Mouse (Mus musculus): ENCODE results near the gene Atp13a3.
"Not testable (repeated sequence)": the region's sequence is repeated elsewhere in the genome, so short reads cannot be mapped to it uniquely, and the experiment has no call there.

Atp13a3 gene

DNA sequence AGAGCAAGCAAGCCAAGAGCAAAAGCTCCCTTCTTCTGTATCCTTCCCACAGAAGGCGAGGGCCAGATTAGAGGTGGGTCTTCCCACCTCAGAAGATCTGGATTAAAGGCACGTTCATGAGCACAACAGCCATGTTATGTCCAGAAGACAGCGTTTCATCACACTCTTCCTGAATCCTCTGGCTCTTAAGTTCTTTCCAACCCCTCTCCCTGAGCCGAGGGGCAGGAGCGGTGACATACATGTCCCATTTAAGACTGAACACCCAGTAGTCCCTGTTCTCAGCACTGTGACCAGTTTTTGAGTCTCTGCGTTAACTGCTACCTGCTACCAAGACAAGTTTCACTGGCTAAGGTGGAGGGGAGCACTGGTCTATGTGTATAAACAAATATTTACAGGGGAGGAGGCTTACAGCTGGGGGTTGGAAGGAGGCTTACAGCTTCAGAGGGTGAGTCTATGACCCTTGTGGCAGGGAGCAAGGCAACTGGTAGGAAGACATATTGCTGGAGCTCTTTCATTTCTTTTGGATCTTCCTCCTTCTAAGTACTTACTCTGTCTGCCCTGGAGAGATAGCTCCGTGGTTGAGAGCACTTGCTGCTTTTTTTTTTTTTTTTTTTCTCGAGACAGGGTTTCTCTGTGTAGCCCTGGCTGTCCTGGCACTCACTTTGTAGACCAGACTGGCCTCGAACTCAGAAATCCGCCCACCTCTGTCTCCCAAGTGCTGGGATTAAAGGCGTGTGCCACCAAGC, at the start of gene Atp13a3:
Gene Atp13a3 (minus strand): TSS at position 51 of the 746 bp plus-strand sequence.
- no peak for DNase-seq

DNA sequence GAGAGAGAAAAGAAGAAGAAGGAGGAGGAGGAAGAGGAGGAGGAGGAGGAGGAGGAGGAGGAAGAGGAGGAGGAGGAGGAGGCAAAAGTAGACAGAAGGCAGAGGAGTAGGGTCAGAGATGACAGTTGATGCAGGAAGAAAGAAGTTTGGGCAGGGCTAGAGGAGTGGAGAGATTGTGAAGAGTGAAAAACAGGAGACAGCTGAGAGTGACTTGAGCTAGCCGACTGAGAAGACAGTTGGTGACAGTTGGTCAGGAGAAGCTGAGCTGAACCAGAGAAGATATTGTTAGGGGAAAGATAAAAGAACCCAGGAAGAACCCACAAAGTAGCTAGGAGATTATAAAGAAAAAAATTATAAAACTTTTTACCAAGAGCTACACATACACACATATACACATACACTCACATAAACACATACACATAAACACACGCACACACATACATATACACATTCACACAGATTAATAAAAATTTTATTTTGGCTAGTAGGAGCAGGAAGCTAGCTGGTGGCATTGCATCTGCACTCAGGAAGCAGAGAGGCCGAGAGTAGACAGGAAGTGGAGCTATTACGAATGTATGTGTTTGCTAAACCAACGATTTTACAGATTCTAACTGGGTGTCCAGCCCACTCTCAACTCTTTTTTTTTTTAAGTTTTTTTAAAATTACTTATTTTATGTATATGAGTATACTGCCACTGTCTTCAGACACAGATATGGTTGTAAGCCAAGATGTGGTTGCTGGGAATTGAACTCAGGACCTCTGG, 47.6 kb upstream of the Atp13a3 start:
- no peak for DNase-seq

DNA sequence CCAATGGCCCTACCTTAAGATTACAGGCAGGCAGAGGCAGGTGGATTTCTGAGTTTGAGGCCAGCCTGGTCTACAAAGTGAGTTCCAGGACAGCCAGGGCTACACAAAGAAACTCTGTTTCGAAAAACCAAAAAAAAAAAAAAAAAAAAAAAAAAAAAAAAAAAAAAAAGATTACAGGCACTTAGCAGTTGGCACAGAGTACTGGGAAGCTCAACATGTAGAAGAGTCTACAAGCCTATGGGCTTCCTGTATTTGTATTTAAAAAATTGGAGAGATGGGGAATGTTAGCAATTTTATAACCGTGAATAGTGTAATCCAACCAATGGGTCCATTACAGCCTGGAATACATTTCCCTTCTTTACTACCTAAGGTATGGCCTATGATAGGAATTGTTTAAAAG, 45.4 kb upstream of the Atp13a3 start:
- DNase-seq = not testable (repeated sequence)

DNA sequence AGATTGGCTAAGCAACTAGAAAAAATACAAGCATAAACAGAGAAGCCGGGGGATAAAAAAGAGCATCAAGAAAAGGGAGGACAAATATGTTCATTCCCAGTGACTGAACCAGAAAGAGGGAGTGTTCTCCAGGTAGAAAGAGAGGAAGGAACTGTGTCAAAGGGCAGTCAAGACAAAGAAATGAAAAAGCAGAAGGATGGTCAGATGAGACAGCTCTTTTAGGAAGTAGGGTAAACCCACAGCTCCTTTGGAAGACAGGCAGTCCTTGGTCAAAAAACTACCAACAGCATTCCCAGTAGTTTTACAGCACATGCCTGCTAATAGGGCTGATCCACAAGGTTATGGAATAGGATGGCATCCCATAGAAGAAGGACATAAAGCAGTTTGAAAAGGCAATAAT, 43.2 kb upstream of the Atp13a3 start:
- DNase-seq = no peak

DNA sequence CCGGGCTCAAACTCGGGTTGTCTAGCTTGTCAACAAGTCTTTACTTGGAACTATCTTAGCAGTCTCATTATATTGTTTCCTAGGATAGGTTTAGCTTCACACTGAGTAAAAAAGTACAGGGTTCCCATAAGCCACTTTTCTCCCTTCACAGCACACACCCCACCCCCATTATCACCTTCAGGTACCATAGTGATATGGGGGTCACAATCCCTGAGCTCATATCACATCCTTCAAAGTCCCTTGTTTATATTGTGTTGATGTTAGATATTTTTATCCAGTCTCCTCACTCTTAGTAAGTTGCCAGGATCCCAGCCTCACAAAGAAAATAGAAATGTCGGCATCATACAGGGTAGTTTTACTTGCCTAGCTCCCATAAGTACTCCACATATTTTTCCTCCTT, 42.4 kb upstream of the Atp13a3 start:
- no peak for DNase-seq

DNA sequence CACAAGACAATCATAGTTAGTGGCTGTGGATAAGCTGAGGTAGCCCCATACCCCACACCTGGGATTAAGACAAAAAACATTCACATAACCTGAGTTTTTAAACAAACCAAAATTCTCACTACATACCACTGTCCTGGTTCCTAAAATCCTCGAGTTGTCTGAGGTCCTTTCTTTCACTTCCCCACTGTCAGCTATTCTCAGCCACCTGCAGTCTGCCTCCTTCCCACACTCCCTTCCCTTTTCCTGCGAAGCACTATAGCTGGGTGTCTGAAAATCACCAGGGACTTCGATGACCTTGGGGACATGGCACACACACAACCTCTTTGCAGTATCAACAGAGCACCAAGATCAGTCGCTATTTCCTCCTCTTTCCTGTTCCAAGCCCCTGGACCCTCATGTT, 41.9 kb upstream of the Atp13a3 start:
- DNase-seq = no peak

DNA sequence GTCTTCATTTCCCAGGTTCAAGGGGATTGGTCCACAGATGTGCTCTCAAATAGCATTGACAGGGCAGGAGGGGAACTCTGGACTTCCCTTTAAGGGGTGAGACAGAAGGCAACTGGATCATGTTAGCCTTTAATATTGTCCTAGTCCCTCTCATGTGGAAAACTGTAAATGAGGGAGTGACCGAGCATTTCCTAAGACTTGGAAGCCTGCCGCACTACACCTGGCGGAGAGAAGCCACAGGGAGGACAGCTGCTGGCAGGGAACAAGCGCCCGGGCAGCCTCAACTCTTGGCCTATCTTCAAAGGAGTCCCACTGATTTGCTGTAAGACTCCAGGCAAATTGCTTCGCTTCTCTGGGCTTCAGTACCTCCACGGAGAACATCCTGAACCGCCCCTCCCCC, 37.6 kb upstream of the Atp13a3 start:
- DNase-seq = no peak

DNA sequence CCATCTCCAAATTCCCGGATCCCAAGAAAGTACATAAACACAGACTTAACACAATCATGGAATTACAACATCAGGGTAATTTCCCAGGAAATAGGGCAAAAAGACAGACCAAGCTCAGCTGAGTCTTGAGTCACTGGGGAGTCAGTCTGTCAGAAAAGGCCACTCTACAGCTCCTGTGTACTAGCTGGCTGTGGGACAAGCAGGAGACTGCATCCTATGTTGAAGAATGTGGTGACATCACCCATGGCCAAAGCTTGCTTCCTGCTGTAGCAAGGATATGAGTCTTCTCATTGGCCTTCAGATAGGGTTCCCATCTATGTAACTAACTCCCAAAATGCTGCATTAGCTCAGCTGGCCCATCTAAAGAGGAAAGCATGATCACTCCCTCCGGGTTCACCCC, 36.7 kb upstream of the Atp13a3 start:
- no peak for DNase-seq

DNA sequence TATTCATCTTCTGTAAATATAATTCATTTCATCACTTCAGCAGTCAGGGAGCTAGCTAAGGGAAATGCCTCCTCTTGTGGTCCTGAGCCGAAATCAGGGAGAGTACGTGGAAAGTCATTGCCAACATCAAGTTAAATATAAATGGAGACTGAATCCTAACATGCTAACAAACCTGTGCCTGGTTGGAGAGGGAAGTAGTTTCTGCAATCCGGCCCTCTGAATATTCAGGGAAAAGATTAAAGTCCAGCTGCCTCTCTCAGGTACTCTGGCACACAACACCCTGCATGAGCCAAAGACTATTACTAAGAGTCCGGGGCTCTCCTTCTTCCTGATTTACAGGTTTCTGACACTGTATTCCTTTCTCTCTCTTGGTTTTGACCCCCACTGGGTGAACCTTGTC, 35.6 kb upstream of the Atp13a3 start:
- no peak for DNase-seq

DNA sequence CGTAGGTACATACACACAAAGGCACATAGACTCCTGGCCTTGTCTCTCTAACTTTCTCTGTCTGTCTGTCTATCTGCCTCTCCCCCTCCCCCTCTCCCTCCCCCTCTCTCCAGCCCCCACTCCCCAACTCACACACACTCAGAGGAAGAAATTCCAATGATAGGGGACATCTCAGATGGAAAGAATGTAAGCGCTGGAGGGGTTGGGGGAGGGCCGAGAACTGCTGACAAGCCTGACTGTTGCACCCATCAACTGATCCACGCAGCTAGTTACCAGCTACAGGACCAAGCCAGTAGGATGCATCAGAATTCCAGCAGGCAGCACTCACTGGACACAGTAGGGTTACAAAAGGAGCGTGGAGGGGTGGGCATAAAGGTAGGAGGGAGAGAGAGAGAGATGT, 34.1 kb upstream of the Atp13a3 start:
- no peak for DNase-seq

DNA sequence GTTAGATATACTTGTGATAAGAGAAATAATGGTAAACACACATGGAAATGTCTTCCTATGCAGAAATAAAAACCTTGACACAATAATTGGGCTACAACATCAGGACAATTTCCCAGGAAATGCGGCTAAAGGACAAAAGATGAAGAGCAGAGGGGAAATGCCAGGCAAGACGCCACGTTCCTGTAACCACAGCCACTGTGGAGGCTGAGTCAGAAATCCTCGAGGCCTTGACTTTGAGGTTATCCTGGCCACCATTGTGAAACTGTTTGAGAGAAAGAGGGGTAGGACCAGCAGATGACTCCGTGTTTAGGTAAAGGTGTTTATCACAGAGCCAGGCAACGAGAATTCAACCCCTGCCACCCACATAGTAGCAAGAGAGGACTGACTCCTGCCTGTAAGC, 33.6 kb upstream of the Atp13a3 start:
- no peak for DNase-seq

DNA sequence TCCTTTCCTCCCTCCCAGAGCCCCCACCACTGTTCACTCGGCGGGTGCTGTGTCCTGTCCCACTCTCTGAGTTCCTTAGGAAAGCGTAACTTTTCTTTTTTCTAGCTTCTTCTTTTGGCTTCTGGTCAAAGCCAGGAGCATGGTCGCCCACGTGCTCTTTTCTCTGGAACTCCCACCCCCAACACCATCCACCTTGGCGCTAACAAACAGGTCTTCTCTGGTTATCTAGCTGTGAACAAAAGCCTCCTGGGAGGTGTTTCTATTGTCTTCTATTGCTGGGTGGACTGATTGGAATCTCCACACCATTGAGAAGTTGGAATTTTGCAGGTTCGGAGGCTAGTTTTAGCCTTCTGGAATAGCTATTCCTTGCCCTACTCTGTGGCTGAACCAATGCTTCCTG, 30.5 kb upstream of the Atp13a3 start:
- no peak for DNase-seq

DNA sequence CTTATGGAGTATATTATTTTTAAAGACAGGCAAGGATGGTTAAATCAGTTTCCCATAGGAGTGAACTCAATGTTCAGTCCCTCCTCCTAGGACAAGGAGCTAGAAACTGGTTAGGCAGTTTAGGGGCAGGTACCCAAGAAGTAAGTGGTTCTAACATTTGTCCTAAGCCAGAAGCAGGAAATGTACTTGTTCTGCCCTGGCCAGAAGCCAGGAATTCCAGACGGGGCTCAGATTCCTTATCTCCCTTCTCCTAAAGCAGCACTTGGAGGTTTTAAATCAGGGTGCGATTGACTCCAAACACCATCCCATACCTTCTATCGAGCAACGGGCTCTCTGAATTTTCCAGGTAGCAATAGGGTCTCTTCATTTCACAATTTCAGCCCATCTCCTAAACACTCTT, 29.6 kb upstream of the Atp13a3 start:
- no peak for DNase-seq

DNA sequence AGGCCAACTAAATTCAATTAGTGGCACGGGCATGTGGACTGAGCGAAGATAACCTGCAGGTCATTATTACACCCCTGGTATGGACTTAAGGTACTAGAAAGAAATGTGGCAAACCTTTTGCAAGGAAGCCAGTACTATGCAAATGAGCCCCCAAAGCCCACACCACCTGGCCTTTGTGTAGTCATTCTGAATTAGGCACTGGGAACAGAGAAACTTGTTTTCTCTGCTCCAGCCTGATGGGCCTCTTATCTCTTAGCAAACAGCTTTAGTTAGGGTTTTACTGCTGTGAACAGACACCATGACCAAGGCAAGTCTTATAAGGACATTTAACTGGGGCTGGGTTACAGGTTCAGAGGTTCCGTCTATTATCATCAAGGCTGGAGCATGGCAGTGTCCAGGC, 27.4 kb upstream of the Atp13a3 start:
- no peak for DNase-seq

DNA sequence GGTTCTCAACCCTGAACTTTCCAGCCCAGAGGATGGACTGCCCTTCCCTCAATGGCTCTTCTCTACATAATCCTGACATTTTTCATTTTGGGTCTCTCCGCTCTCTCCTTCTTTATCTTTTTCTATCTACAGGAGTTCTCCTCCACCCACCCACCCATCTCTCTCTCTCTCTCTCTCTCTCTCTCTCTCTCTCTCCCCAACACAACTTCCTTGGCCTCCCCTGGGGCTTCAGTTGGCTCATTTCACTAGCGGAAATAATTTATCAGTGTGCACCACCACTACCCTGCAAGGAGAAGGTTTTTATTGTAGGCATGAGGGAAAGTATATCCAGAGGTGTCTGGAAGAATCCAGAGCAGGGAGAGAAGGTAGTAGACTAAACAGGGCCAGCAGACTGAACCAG, 26.3 kb upstream of the Atp13a3 start:
- DNase-seq = no peak

DNA sequence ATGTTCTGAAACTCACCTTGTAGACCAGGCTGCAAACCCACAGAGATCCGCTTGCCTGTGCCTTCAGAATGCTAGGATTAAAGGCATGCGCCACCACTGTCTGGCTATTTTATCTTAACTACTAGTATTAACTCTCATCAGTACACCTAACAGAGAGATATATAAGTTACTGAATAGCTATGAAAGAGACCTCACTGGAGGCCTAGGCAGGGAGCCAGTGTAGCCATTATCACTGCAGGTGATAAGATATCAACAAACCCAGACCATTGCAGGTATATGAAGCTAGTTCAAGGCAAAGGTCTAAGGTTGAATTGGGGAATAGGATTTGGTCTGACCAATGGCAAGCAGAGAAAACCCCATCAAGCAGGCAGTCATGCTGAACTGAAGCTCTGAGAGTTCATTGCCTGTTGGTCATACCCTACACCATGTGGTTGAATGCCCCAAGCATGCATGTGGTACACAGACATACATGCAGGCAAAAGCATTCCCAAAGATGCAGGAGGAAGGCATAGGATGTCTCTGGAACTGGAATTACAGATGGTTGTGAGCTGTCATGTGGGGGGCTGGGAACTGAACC, 24.8 kb upstream of the Atp13a3 start:
- DNase-seq = no peak

DNA sequence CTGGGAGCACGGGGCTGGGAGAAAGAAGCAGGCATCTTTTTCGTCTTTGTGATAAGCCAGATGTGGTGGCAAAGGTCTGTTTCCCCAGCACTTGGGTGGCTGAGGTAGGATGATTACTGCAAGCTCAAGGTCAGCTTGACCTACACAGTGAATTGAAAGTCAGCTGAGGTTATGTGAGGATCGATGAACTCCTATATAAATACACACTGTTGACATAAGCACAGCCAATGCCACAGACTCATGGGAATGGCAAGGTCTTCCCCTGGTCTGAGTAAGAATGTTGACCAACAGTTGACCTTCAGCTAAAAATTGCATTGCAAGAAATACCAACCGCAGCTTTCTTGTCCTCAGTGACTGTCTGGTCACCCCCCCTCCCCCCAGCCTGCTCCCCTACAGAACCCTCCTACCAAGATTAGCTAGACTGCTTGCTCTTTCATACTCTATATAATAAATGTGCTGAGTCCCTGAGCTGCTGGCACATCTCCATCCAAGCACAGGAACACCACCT, 23.0 kb upstream of the Atp13a3 start:
- DNase-seq = no peak

DNA sequence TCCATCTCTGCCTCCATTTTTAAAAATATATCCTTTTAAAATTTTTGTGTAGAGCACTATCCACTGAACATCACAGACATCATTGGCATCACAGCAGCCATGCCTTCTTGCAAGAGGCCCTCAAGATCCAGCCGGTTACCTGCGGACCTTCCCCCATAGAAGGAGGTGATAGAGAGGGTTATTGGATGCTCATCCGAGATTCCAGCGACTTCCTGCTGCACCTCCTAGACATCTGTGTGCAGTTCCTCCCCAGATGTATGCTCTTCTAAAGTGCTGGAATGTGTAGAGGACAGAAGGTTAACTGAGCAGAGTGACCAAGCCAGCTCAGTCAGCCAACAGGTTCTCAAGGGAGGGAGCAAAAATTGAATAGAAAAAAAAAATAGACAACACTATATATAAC, 21.7 kb upstream of the Atp13a3 start:
- no peak for DNase-seq

DNA sequence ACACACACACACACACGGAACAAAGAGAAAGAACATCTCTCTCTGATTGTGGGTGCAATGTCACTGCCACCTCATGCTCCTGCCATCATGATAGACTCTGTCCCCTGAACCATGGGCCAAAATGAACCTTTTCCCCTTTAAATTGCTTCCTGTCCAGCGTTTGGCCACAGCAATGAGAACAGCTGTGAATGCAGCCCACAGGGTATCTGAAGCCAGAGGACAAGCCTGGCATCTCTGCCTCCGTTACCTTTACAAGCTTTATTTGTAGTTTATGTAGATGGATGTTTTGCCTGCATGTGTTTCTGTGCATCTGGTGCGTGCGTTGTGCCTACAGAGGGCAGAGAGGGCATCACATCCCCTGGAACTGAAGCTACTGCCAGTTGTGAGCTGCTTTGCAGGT, 21.2 kb upstream of the Atp13a3 start:
- DNase-seq = no peak

DNA sequence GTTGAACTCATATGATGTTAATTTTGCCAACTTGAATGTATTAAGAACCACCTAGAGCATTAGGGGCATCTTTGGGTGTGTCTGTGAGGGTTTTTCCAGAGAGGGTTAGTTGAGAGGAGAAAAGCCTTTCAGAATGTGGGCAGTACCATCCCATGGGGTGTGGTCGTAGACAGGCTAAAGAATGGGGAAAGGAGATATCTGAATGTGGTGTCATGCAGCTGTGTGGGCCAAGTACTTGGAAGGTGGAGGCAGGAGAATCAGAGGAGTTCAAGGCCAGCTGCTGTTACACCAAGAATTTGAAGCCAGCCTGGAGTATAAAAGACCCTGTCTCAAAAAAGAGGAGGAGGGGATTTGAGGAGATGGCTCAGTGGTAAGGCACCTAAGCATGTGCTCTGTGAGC, 20.2 kb upstream of the Atp13a3 start:
- no peak for DNase-seq

DNA sequence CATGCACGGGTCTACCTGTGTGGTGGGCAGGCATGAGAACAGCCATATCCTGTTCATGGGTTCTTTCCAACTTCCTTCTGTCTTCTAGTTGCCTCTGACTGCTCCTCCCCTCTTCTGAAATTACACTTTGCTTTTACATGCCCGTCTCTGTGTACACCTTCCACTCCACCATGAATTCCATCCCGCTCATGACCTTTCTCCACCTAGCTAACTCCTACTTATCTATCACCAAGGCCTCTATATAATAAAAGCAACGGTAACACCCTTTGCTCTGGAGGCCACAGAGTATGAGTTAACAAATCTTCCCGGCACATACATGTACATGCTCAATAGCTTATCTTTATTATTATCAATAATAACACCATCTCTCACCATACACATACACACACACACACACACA, 18.3 kb upstream of the Atp13a3 start:
- DNase-seq = no peak

DNA sequence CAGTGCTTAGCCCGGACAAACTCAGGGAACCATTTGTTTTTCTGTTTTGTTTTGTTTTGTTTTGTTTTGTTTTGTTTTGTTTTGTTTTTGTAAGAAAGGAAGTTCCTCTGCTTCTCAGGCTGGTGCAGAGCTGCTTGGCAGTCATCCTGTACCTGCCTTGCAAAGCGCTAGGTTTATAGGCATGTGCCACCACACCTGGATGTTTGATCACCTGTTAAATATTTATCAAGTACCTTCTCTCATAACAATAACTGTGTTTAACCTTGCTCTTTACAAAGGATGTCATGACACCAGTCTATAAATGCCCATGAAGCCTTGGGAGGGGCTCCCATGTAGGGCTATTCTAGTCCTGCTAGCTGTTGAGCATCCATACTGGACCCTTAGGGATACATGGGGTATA, 10.9 kb upstream of the Atp13a3 start:
- no peak for DNase-seq

DNA sequence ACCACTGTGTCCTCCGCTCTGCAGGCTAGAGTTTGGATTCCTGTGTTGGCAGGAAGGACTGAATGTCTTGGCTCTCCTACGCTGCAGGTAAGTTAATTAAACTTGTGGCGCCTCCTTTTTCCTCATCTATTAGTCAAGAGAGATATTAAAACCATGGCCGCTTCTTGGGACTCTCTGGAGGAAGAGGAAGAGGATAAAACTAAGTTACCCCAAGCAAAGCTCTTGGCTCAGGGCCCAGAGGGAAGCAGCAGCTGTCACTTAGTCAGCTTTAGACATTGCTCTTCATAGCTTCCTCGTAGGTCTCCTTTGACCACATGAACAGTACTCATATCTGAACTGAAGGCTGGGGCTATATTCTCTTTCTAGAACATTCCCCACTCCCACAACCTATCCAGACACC, 10.5 kb upstream of the Atp13a3 start:
- no peak for DNase-seq

DNA sequence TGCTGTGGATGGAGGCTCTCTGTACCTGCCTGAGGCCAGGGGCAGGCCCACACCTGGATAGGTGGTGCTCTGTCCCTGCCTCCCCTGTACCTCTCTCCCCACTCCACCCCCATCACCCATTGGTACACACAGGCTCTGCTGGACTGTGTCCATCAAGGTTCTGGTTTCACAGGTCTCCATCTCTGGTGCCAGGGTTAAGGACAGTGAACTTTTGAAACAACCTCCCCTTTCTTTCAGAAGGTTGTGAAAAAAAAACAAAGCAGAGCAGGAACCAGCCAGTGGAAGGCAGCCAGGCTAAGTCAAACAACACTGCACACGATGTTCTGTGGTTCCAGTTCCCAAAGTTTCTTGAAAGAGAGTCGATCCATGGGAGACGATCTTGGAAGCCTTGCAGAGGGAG, 6.9 kb upstream of the Atp13a3 start:
- DNase-seq = no peak
